Mouse (Mus musculus): ENCODE data around the gene Tmem167. TPM values are rescaled to one million over a fixed set of nuclear protein-coding genes. Genes with fewer than 3 reads are reported as not detected.
"Not testable (repeated sequence)": the region's sequence is repeated elsewhere in the genome, so short reads cannot be mapped to it uniquely, and the experiment has no call there.

The Tmem167 gene
- total RNA-seq (2021) = 10 to 100 TPM; 23.0 to 25.6 TPM

GRCm38 (mm10) chr13:90088962-90089824 is at the start of gene Tmem167, which contains the start of gene Xrcc4:
TSS of gene Tmem167 (plus strand) at chr13:90089123.
TSS of gene Xrcc4 (minus strand) at chr13:90089608.
- peak; percentile 97 to 98 for DNase-seq (ENCODE audit: low spot score in 2 of 2)
- intact Hi-C loops (cut with DNase I) = loop anchor here (1.0 kb wide), 1 partner anchor 349 kb away; no protein-coding TSS in a partner anchor

- intact Hi-C loops (cut with DNase I) = no loop called here
- no peak for DNase-seq (ENCODE audit: low spot score in 2 of 2)
These were observed 49.3 kb upstream of the Tmem167 start for GRCm38 (mm10) chr13:90039613-90040012.

- intact Hi-C loops (cut with DNase I) = no loop called here
- no peak for DNase-seq (ENCODE audit: low spot score in 2 of 2)
These were observed 37.2 kb upstream of the Tmem167 start for GRCm38 (mm10) chr13:90051735-90052134.

GRCm38 (mm10) chr13:90052408-90052807 is 36.5 kb upstream of the Tmem167 start:
- intact Hi-C loops (cut with DNase I) = no loop called here

GRCm38 (mm10) chr13:90061877-90062276 is 27.0 kb upstream of the Tmem167 start:
- no peak for DNase-seq (ENCODE audit: low spot score in 2 of 2)
- intact Hi-C loops (cut with DNase I) = no loop called here

More at GRCm38 (mm10) chr13:90052408-90052807, 36.5 kb upstream of the Tmem167 start:
- DNase-seq (ENCODE audit: low spot score in 2 of 2) = no peak

GRCm38 (mm10) chr13:90089825-90090183 is 881 bp downstream of the Tmem167 start:
- no peak for DNase-seq (ENCODE audit: low spot score in 2 of 2)
- intact Hi-C loops (cut with DNase I) = loop anchor here (1.0 kb wide), 1 partner anchor 350 kb away; no protein-coding TSS in a partner anchor

GRCm38 (mm10) chr13:90101514-90101913 is 12.6 kb downstream of the Tmem167 start:
- DNase-seq (ENCODE audit: low spot score in 2 of 2) = no peak
- intact Hi-C loops (cut with DNase I) = no loop called here

GRCm38 (mm10) chr13:90106139-90106538 is 17.2 kb downstream of the Tmem167 start:
- DNase-seq (ENCODE audit: low spot score in 2 of 2) = peak in 1 of 2 experiments; percentile 20
- intact Hi-C loops (cut with DNase I) = no loop called here

- intact Hi-C loops (cut with DNase I); DNase-seq (ENCODE audit: low spot score in 2 of 2): not testable (repeated sequence)
These were observed 19.8 kb downstream of the Tmem167 start for GRCm38 (mm10) chr13:90108746-90109145.

- intact Hi-C loops (cut with DNase I) = no loop called here
- no peak for DNase-seq (ENCODE audit: low spot score in 2 of 2)
These were observed 22.8 kb downstream of the Tmem167 start for GRCm38 (mm10) chr13:90111681-90112080.

- DNase-seq (ENCODE audit: low spot score in 2 of 2) = peak; percentile 9 to 18
- intact Hi-C loops (cut with DNase I) = no loop called here
These were observed 47.4 kb downstream of the Tmem167 start for GRCm38 (mm10) chr13:90136156-90136910.

GRCm38 (mm10) chr13:90141681-90142080 is 52.8 kb downstream of the Tmem167 start:
- intact Hi-C loops (cut with DNase I) = no loop called here
- no peak for DNase-seq (ENCODE audit: low spot score in 2 of 2)

- intact Hi-C loops (cut with DNase I) = no loop called here
- no peak for DNase-seq (ENCODE audit: low spot score in 2 of 2)
These were observed 54.3 kb downstream of the Tmem167 start for GRCm38 (mm10) chr13:90143245-90143644.

GRCm38 (mm10) chr13:90151881-90152280 is 63.0 kb downstream of the Tmem167 start:
- no peak for DNase-seq (ENCODE audit: low spot score in 2 of 2)
- intact Hi-C loops (cut with DNase I) = no loop called here

GRCm38 (mm10) chr13:90152536-90153273 is 63.8 kb downstream of the Tmem167 start:
- no peak for DNase-seq (ENCODE audit: low spot score in 2 of 2)
- intact Hi-C loops (cut with DNase I) = no loop called here

GRCm38 (mm10) chr13:90164147-90164546 is 75.2 kb downstream of the Tmem167 start:
- DNase-seq (ENCODE audit: low spot score in 2 of 2) = no peak
- intact Hi-C loops (cut with DNase I) = no loop called here

- no peak for DNase-seq (ENCODE audit: low spot score in 2 of 2)
- intact Hi-C loops (cut with DNase I) = no loop called here
These were observed 78.1 kb downstream of the Tmem167 start for GRCm38 (mm10) chr13:90167044-90167443.

- intact Hi-C loops (cut with DNase I) = no loop called here
- DNase-seq (ENCODE audit: low spot score in 2 of 2) = no peak
These were observed 81.3 kb downstream of the Tmem167 start for GRCm38 (mm10) chr13:90170100-90170781.

GRCm38 (mm10) chr13:90170782-90171179 is 81.9 kb downstream of the Tmem167 start:
- intact Hi-C loops (cut with DNase I) = no loop called here
- no peak for DNase-seq (ENCODE audit: low spot score in 2 of 2)

Measured in left cerebral cortex, postnatal 36 days (tissue).